Comparison of ENCODE assay signal across 8 mouse cellular contexts in the genomic region with DNA sequence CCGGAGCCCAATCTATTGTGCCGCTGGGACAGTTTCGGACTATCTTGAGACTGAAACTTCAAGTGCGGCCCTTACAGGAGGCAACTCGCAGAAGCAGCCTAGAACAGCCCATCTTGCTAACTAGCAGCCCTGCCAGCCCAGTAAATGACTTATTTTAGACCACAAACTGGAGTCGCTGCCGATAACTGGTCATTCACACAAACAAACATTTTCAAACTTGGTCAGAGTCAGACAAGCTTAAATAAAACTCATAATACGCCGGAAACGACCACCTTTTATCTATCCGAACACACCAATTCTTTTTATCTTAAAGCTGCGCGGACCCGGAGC. TPM values are rescaled to one million over a fixed set of nuclear protein-coding genes. Genes with fewer than 3 reads are reported as not detected.
A peak's percentile ranks its signal among the peaks of the same experiment; 100 is the strongest.
DNase-seq lines count a peak whose midpoint lies in the region; ATAC-seq and TF ChIP-seq lines count a peak whose summit lies in the region.

No protein-coding gene starts in this region.

- H3K4me3 ChIP-seq in heart, embryonic 11.5 days (ENCODE audit: low read depth, low read length), result peak overlapping the region; percentile 70
- H3K4me3 ChIP-seq in G1E (ENCODE audit: low read depth, low read length), result peak overlapping the region; percentile 72
- peak overlapping the region; percentile 55 for H3K4me3 ChIP-seq in hindbrain, embryonic 12.5 days

- peak overlapping the region; percentile 72 for H3K4me2 ChIP-seq in heart, embryonic 11.5 days
- H3K4me2 ChIP-seq in hindbrain, embryonic 12.5 days (replicated peaks), result peak overlapping the region; percentile 98

- H3K4me1 ChIP-seq in heart, embryonic 11.5 days (ENCODE audit: control insufficient read depth, insufficient read depth, low read length), result peaks cover 12% of the 10 kb centered on the region
- H3K4me1 ChIP-seq in G1E (ENCODE audit: insufficient read depth, low read depth, low read length), result peaks cover 41% of the 10 kb centered on the region
- peaks cover 35% of the 10 kb centered on the region for H3K4me1 ChIP-seq in hindbrain, embryonic 12.5 days

- no peak for DNase-seq in heart, postnatal 4 days
- no peak for DNase-seq in G1E (ENCODE audit: low spot score)
- DNase-seq in lung, postnatal 25 days (ENCODE audit: low spot score), result peak; percentile 8
- DNase-seq in cerebellum, adult 8-10 months, result no peak
- no peak for DNase-seq in cerebellum, postnatal 25 days
- no peak for DNase-seq in thymus, postnatal 14 days

- H3K27me3 ChIP-seq in heart, embryonic 11.5 days (ENCODE audit: control insufficient read depth, insufficient read depth, low read length), result peaks cover 6% of the 10 kb centered on the region
- peaks cover 66% of the 10 kb centered on the region for H3K27me3 ChIP-seq in G1E (ENCODE audit: insufficient read depth, low read length)
- peaks cover 37% of the 10 kb centered on the region for H3K27me3 ChIP-seq in hindbrain, embryonic 12.5 days

- no peaks in the 10 kb centered on the region for H3K9me3 ChIP-seq in heart, embryonic 11.5 days (replicated peaks; ENCODE audit: control insufficient read depth, low read length)
- H3K9me3 ChIP-seq in G1E (replicated peaks), result no peaks in the 10 kb centered on the region
- no peaks in the 10 kb centered on the region for H3K9me3 ChIP-seq in hindbrain, embryonic 12.5 days (replicated peaks)

- peak overlapping the region; percentile 74 for H3K9ac ChIP-seq in heart, embryonic 11.5 days (ENCODE audit: low read depth, low read length)
- H3K9ac ChIP-seq in hindbrain, embryonic 12.5 days, result peak overlapping the region; percentile 78

- under 1% methylated on average over 14 of the region's 14 CpGs for WGBS in heart, embryonic 11.5 days (ENCODE audit: insufficient replicate concordance)
- under 1% methylated on average over 14 of the region's 14 CpGs for WGBS in hindbrain, embryonic 12.5 days

- no peak for TF ChIP-seq CTCF in G1E (IDR thresholded peaks at IDR 0.05; ENCODE audit: low read depth, low read length)

- H3K36me3 ChIP-seq in heart, embryonic 11.5 days (ENCODE audit: control insufficient read depth, insufficient read depth, low read length), result no peaks in the 10 kb centered on the region
- no peaks in the 10 kb centered on the region for H3K36me3 ChIP-seq in G1E (replicated peaks)
- no peaks in the 10 kb centered on the region for H3K36me3 ChIP-seq in hindbrain, embryonic 12.5 days

- ATAC-seq in heart, embryonic 11.5 days (replicated peaks; ENCODE audit: insufficient number of reproducible peaks, low FRiP score, low TSS enrichment), result no peak
- 0 out of 2 replicates have a peak, but pooled peaks have one; percentile 6 for ATAC-seq in G1E (ENCODE audit: extremely low read depth, insufficient number of reproducible peaks, low FRiP score, poor library complexity, severe bottlenecking)
- no peak for ATAC-seq in hindbrain, embryonic 12.5 days (ENCODE audit: low FRiP score)

- H3K27ac ChIP-seq in heart, embryonic 11.5 days (ENCODE audit: low read depth, low read length), result peak overlapping the region; percentile 86
- H3K27ac ChIP-seq in hindbrain, embryonic 12.5 days, result peak overlapping the region; percentile 85

RNA-seq across cellular contexts. Expression of gene Sox6, which starts 7.2 kb away (rescaled TPM):
- 33.2 and 45.1 TPM in 2 replicates for polyA plus RNA-seq in heart, embryonic 11.5 days (2014; fragmentation: Nextera tagmentation; extraction: Ambion mirVana)
- total RNA-seq in heart, postnatal 4 days (2021), result 10 to 100 TPM; 33.5 to 46.9 TPM
- total RNA-seq in G1E (2014; fragmentation: Nextera tagmentation) (12.7 and 162 TPM in 2 replicates), G1E (2017) (2.5 and 3.8 TPM in 2 replicates)
- polyA plus RNA-seq in G1E (2012), result 2.3 and 2.6 TPM in 2 replicates
- 50.9 and 55.3 TPM in 2 replicates for polyA plus RNA-seq in hindbrain, embryonic 12.5 days (2016; fragmentation: Nextera tagmentation; extraction: Ambion mirVana)

RNA-seq across cellular contexts. Expression of gene 1110004F10Rik, which starts 7.8 kb away (rescaled TPM):
- polyA plus RNA-seq in heart, embryonic 11.5 days (2014; fragmentation: Nextera tagmentation; extraction: Ambion mirVana), result 191 and 215 TPM in 2 replicates
- total RNA-seq in heart, postnatal 4 days (2021), result 10 to 100 TPM; 80.6 to 84.0 TPM
- total RNA-seq in G1E (2014; fragmentation: Nextera tagmentation), result 122 and 127 TPM in 2 replicates
- total RNA-seq in G1E (2017), result 239 and 262 TPM in 2 replicates
- 52.4 and 74.2 TPM in 2 replicates for polyA plus RNA-seq in G1E (2012)
- polyA plus RNA-seq in hindbrain, embryonic 12.5 days (2016; fragmentation: Nextera tagmentation; extraction: Ambion mirVana), result 283 and 308 TPM in 2 replicates

RNA-seq across cellular contexts. Expression of gene Gm4353, which starts 53.1 kb away (rescaled TPM):
- polyA plus RNA-seq in heart, embryonic 11.5 days (2014; fragmentation: Nextera tagmentation; extraction: Ambion mirVana), result 0.76 TPM in 1 of 2 replicates, not detected in the other
- 1 to 10 TPM; 1.3 to 2.1 TPM for total RNA-seq in heart, postnatal 4 days (2021)
- 1.4 and 2.7 TPM in 2 replicates for total RNA-seq in G1E (2014; fragmentation: Nextera tagmentation)
- 2.0 and 2.3 TPM in 2 replicates for total RNA-seq in G1E (2017)
- polyA plus RNA-seq in G1E (2012), result 0.31 TPM in 1 of 2 replicates, not detected in the other
- 0.41 and 0.90 TPM in 2 replicates for polyA plus RNA-seq in hindbrain, embryonic 12.5 days (2016; fragmentation: Nextera tagmentation; extraction: Ambion mirVana)
